Mouse (Mus musculus): ENCODE results near the gene Rpusd4. TPM values are rescaled to one million over a fixed set of nuclear protein-coding genes. Genes with fewer than 3 reads are reported as not detected.

The Rpusd4 gene
- polyA plus RNA-seq, 1 experiment from 2014 or later, result 15.8 TPM

DNA sequence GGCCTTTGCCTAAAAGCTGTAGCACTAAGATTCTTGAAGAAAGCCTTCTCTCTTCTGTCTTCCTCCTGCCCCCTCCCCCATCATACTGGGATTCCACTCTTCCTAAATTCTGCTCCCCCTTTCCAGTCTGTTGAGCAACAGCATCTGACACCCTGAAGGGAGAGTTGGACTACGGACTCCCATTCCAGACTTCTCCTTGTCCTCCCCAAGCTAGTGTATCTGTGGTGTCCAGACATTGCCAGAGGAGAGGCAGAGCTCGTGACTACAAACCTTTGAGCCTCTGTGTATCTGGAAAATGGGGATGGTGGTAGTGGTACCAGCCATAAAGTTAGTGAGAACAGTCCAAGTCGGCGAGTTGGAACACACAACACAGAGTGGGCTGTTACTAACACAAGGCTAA is 52.6 kb downstream of the Rpusd4 start:
- WGBS, result 89% methylated on average over 4 of the region's 4 CpGs
- no peak overlapping the region for H3K9ac ChIP-seq (replicated peaks; ENCODE audit: low read depth, low read length)
- H3K4me2 ChIP-seq (ENCODE audit: low read depth, low read length), result no peak overlapping the region
- H3K27ac ChIP-seq (ENCODE audit: low read depth, low read length), result no peak overlapping the region
- no peaks in the 10 kb centered on the region for H3K36me3 ChIP-seq (ENCODE audit: control insufficient read depth, insufficient read depth, low read length)
- no peak for ATAC-seq (ENCODE audit: low read depth)
- H3K4me3 ChIP-seq (ENCODE audit: low read depth, low read length), result no peak overlapping the region
- H3K9me3 ChIP-seq (ENCODE audit: control insufficient read depth, low read length), result no peaks in the 10 kb centered on the region
- no peaks in the 10 kb centered on the region for H3K4me1 ChIP-seq (ENCODE audit: control insufficient read depth, insufficient read depth, low read length)
- H3K27me3 ChIP-seq (ENCODE audit: control insufficient read depth, insufficient read depth, low read length), result no peaks in the 10 kb centered on the region

DNA sequence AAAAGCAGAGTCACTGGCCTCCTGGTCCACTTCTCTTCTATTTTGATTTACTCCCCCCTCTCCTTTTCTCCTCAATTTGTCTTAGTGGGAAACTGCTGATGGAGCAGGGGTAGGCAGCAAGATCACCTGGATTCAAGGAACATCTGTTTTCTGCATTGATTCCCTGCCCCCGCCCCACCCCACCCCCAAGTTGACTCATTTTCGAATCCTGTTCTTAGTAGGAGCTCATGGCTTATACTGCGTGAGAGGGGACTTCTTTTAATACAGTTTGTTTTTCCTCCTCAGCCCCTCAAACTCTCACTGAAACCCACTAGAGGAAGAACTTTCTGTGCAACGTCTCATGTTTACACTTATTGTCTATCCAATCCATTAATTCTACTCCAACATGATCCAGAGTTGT is 56.3 kb downstream of the Rpusd4 start:
- Histone ChIP-seq H3K27ac (ENCODE audit: low read depth, low read length) (no peak overlapping the region), H3K4me2 (ENCODE audit: low read depth, low read length) (no peak overlapping the region), H3K27me3 (ENCODE audit: control insufficient read depth, insufficient read depth, low read length) (no peaks in the 10 kb centered on the region), H3K9ac (replicated peaks; ENCODE audit: low read depth, low read length) (no peak overlapping the region), H3K36me3 (ENCODE audit: control insufficient read depth, insufficient read depth, low read length) (no peaks in the 10 kb centered on the region), H3K4me1 (ENCODE audit: control insufficient read depth, insufficient read depth, low read length) (no peaks in the 10 kb centered on the region), H3K4me3 (ENCODE audit: low read depth, low read length) (no peak overlapping the region), H3K9me3 (ENCODE audit: control insufficient read depth, low read length) (no peaks in the 10 kb centered on the region)
- 81% methylated on average over 4 of the region's 4 CpGs for WGBS
- ATAC-seq (ENCODE audit: low read depth), result no peak

DNA sequence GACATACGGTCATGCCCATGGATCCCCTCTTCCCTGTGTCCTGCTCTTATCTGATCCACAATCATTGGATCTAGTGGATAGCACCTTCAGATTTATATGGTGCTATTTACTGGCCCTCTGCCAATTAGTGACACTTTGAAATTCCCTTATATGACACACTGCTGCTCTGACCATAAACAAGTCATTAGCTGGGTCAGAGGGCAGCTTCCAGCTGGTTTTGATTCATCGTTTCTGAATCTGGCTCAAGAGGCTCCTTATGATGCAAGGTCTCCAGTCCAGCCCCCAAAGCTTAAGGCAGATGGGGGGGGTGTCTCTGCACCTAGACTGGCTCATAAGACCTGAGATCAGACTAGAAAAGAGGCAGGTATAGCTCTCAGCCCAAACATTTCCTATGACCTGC is 56.9 kb downstream of the Rpusd4 start:
- H3K9me3 ChIP-seq (ENCODE audit: control insufficient read depth, low read length), result no peaks in the 10 kb centered on the region
- ATAC-seq (ENCODE audit: low read depth), result no peak
- no peak overlapping the region for H3K4me2 ChIP-seq (ENCODE audit: low read depth, low read length)
- H3K4me3 ChIP-seq (ENCODE audit: low read depth, low read length), result no peak overlapping the region
- H3K9ac ChIP-seq (replicated peaks; ENCODE audit: low read depth, low read length), result no peak overlapping the region
- H3K27me3 ChIP-seq (ENCODE audit: control insufficient read depth, insufficient read depth, low read length), result no peaks in the 10 kb centered on the region
- no peak overlapping the region for H3K27ac ChIP-seq (ENCODE audit: low read depth, low read length)
- H3K36me3 ChIP-seq (ENCODE audit: control insufficient read depth, insufficient read depth, low read length), result no peaks in the 10 kb centered on the region
- 41% methylated on average over 2 of the region's 2 CpGs for WGBS
- no peaks in the 10 kb centered on the region for H3K4me1 ChIP-seq (ENCODE audit: control insufficient read depth, insufficient read depth, low read length)

DNA sequence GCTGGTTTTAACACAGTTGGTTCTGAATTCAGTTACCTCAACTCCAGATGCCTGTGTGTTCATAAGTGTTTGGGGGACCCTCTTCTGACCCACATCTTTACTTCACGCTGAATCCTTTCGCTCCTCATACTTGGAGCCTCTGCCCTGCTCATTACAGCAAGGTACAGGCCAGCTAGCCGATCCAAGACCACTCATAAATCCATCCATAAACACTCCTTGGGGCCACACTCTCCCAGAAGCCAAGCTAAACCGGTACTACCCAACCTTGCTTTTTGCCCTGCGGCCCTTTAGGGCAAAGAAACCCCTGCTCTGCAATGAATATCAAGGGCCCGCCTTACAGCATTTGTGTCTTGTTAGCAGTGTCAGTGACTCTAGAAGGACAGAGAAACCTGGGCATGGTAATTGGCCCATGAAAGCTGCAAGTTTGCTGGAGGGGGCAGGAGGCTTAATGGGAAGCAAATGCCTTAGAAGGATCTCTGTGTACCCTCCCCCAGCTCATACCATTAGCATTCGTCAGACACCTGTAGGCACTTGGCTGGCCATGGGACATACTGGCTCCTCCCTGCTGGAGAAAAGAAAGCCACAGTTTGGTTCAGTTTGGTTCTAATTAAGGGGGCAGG is 59.1 kb downstream of the Rpusd4 start:
- H3K27ac ChIP-seq (ENCODE audit: low read depth, low read length), result no peak overlapping the region
- H3K4me3 ChIP-seq (ENCODE audit: low read depth, low read length), result no peak overlapping the region
- H3K4me2 ChIP-seq (ENCODE audit: low read depth, low read length), result no peak overlapping the region
- no peaks in the 10 kb centered on the region for H3K4me1 ChIP-seq (ENCODE audit: control insufficient read depth, insufficient read depth, low read length)
- no peaks in the 10 kb centered on the region for H3K36me3 ChIP-seq (ENCODE audit: control insufficient read depth, insufficient read depth, low read length)
- no peak for ATAC-seq (ENCODE audit: low read depth)
- H3K9ac ChIP-seq (replicated peaks; ENCODE audit: low read depth, low read length), result no peak overlapping the region
- WGBS, result 48% methylated on average over 7 of the region's 7 CpGs
- H3K9me3 ChIP-seq (ENCODE audit: control insufficient read depth, low read length), result no peaks in the 10 kb centered on the region
- no peaks in the 10 kb centered on the region for H3K27me3 ChIP-seq (ENCODE audit: control insufficient read depth, insufficient read depth, low read length)

Other genes starting within 250 kb of the Rpusd4 start
- 8.9 and 10.6 TPM in 2 replicates for gene St3gal4, start 148.6 kb upstream of the Rpusd4 start, polyA plus RNA-seq (2014; fragmentation: Nextera tagmentation; extraction: Ambion mirVana)
- 61.8 and 66.1 TPM in 2 replicates for gene Dcps, start 91.8 kb upstream of the Rpusd4 start, polyA plus RNA-seq (2014; fragmentation: Nextera tagmentation; extraction: Ambion mirVana)
- 64.9 and 71.4 TPM in 2 replicates for gene Srpr, start 67.7 kb upstream of the Rpusd4 start, polyA plus RNA-seq (2014; fragmentation: Nextera tagmentation; extraction: Ambion mirVana)
- gene Tirap, start 67.6 kb upstream of the Rpusd4 start, polyA plus RNA-seq (2014; fragmentation: Nextera tagmentation; extraction: Ambion mirVana), result 3.8 and 5.1 TPM in 2 replicates
- gene Foxred1, start 56.8 kb upstream of the Rpusd4 start, polyA plus RNA-seq (2014; fragmentation: Nextera tagmentation; extraction: Ambion mirVana), result 39.3 and 44.2 TPM in 2 replicates
- gene Fam118b, start 60 bp upstream of the Rpusd4 start, polyA plus RNA-seq (2014; fragmentation: Nextera tagmentation; extraction: Ambion mirVana), result 55.1 and 60.6 TPM in 2 replicates
- 3.4 and 4.6 TPM in 2 replicates for gene Cdon, start 153.3 kb downstream of the Rpusd4 start, polyA plus RNA-seq (2014; fragmentation: Nextera tagmentation; extraction: Ambion mirVana)